Mouse (Mus musculus) neural tube, embryonic 13.5 days (tissue): ENCODE results near the gene Baz2a. TPM values are rescaled to one million over a fixed set of nuclear protein-coding genes. Genes with fewer than 3 reads are reported as not detected.
A peak's percentile ranks its signal among the peaks of the same experiment; 100 is the strongest.

Experiments
- ATAC-seq: fragments of 200-750 bp; cut with Nextera tagmentation; 2 replicates; pipeline ENCODE4 v1.8.0; 2017; ENCODE audit warnings: low read depth, mild to moderate bottlenecking, moderate TSS enrichment, moderate library complexity
- H3K27ac ChIP-seq: fragments of 300-500 bp; sonication (generic); replicated peaks from 2 replicates; pipeline ENCODE4 v1.5.1; 2015; ENCODE audit warnings: moderate library complexity, mild to moderate bottlenecking, inconsistent platforms
- H3K27me3 ChIP-seq: fragments of 300-500 bp; sonication (generic); 2 replicates; pipeline ENCODE4 v1.6.1; 2015; ENCODE audit warnings: mild to moderate bottlenecking, inconsistent platforms
- H3K36me3 ChIP-seq: fragments of 300-500 bp; sonication (generic); 2 replicates; pipeline ENCODE4 v1.6.1; 2015; ENCODE audit warnings: mild to moderate bottlenecking, inconsistent platforms
- H3K4me1 ChIP-seq: fragments of 300-500 bp; sonication (generic); replicated peaks from 2 replicates; pipeline ENCODE4 v1.6.1; 2015; ENCODE audit warnings: inconsistent platforms
- H3K4me2 ChIP-seq: fragments of 300-500 bp; sonication (generic); 2 replicates; pipeline ENCODE4 v1.6.1; 2015; ENCODE audit warnings: inconsistent platforms, mild to moderate bottlenecking, moderate library complexity
- H3K4me3 ChIP-seq: fragments of 300-500 bp; sonication (generic); 2 replicates; pipeline ENCODE4 v1.5.1; 2015; ENCODE audit warnings: mild to moderate bottlenecking, inconsistent platforms
- H3K9ac ChIP-seq: fragments of 300-500 bp; sonication (generic); 2 replicates; pipeline ENCODE4 v1.6.1; 2015; ENCODE audit warnings: moderate library complexity, mild to moderate bottlenecking, inconsistent platforms
- H3K9me3 ChIP-seq: fragments of 300-500 bp; sonication (generic); 2 replicates; pipeline ENCODE4 v1.6.1; 2016; ENCODE audit warnings: inconsistent platforms
- WGBS: fragments of 180-500 bp; shearing (Covaris S2); methylation state at CpG from one replicate; pipeline ENCODE4 v1.1.7; 2015; 5-methylcytosine and 5-hydroxymethylcytosine counted together
- polyA plus RNA-seq: library from polyadenylated mRNA; unstranded; fragments of >200 nt; fragmentation: Nextera tagmentation; extraction: Ambion mirVana; gene quantifications from 2 replicates; pipeline ENCODE4 v1.2.1, GENCODE M21; 2015

The Baz2a gene
- polyA plus RNA-seq, 1 experiment from 2014 or later, result 10.9 TPM

DNA sequence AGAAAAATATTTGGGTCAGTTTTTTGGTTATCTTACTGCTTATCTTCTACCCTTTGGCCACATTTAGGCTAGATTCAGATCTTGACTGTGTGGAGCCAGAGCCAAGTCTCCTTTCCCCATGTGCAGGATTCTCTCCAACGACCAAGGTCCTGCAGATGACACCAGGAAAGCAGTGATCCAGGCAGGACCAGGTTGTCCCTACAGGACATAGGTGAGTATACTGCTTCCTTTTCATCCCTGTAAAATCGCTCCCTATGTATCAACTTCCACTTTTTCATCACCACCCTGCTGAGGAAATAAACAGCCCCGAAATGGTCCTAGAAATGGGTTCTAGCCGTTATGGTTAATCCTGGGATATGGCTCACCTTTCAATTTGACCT, 4.9 kb downstream of the Baz2a start:
- no peak overlapping the region for H3K27ac ChIP-seq
- 0 out of 2 replicates have a peak overlapping the region, but pooled peaks have one; percentile 94 for H3K9ac ChIP-seq
- H3K4me3 ChIP-seq, result peak overlapping the region; percentile 99
- no peaks in the 10 kb centered on the region for H3K27me3 ChIP-seq
- peak; percentile 3; the same call in 1 of the 2 replicates for ATAC-seq
- H3K36me3 ChIP-seq, result no peaks in the 10 kb centered on the region
- H3K4me1 ChIP-seq, result peaks cover 55% of the 10 kb centered on the region
- H3K4me2 ChIP-seq, result peak overlapping the region; percentile 86
- 21% methylated on average over 4 of the region's 4 CpGs for WGBS
- H3K9me3 ChIP-seq, result no peaks in the 10 kb centered on the region

DNA sequence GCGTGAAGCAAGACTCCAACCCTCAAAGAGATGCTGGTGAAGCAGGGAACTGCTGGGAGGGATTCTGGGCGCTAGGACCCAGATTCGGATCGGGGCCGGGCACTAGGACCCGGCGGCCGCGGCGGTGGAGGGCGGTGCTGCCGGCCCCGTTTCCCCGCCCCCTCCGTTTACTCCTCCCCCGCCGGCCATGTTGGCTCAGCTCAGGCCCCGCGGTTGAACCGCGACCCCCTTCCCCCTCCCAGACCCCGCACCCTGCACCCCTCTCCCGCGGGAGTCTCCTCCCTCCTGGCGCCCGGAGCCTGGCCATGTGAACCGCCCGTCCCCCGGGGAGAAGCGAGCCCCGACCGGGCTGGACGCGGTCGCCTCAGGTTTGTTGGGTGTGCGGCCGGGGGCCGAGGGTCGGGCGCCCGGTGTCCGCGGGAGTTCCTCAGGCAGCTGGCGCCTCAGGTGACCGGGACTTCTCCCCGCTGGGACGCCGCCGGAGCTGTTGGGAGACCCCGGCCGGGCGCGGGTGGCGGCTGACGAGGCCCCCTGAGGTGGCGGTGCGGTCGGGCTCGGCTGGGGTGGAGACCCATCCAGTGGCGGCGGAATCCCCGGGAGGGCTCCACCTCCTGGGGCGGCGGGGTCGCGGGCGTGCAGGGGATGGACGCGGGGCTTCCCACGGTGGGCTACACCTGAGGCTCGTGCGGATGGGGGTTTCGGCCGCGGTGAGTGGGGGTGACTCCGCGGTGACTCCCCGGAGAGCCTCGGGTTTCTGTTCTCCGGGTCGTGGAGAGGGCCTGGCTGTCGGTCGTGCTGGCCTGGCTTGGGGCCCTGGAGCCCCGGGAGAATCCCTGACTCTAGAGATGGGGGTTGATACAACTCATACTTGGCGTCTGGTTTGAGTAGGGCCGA, 5.6 kb downstream of the Baz2a start:
- peak overlapping the region; percentile 86 for H3K4me2 ChIP-seq
- H3K36me3 ChIP-seq, result no peaks in the 10 kb centered on the region
- H3K4me1 ChIP-seq, result peaks cover 48% of the 10 kb centered on the region
- peak overlapping the region; percentile 90 for H3K27ac ChIP-seq
- H3K4me3 ChIP-seq, result peak overlapping the region; percentile 99
- H3K9ac ChIP-seq, result peak overlapping the region; percentile 94
- WGBS, result under 1% methylated on average over 83 of the region's 86 CpGs
- H3K27me3 ChIP-seq, result no peaks in the 10 kb centered on the region
- H3K9me3 ChIP-seq, result no peaks in the 10 kb centered on the region
- peak; percentile 78 for ATAC-seq

- Histone ChIP-seq H3K27ac (peak overlapping the region; percentile 90), H3K9me3 (no peaks in the 10 kb centered on the region), H3K4me3 (peak overlapping the region; percentile 99), H3K36me3 (no peaks in the 10 kb centered on the region), H3K4me1 (peaks cover 44% of the 10 kb centered on the region), H3K4me2 (peak overlapping the region; percentile 86), H3K9ac (peak overlapping the region; percentile 94), H3K27me3 (no peaks in the 10 kb centered on the region)
- no peak for ATAC-seq
- WGBS, result under 1% methylated on average over 13 of the region's 13 CpGs
These were observed 6.2 kb downstream of the Baz2a start for GRCm38 (mm10) chr10:128097587-128097971.

DNA sequence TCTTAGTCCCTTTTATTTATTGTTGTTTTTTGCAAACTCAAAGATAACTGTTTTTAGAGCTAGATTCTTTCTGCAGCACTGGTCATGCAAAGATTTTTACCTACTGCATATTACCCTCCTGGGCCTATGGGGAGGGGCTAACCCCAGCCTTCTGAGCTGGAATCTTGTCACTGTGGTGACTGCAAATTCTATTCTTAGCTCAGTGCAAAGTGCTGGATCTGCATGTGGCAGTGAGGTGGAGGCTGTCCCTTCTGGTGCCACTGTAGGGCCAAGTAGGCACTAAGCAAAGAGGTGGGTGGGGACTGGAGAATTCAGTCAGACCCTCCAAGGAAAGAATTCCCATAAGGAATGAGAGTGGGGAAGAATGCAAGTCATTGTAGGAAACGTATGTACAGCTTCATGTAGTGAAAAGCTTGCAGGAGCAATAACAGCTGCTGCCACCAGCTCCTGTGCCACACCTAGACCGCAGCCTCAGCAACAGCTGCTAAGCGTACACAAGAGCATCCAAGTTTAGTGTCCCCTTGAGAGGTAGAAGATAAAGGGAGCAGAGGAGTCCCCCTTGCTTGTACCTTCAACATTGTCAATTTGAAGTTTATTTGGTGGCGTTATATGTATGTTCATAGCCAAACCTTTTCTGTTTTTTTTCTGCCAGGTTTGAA, 18.9 kb downstream of the Baz2a start:
- H3K4me1 ChIP-seq, result no peaks in the 10 kb centered on the region

DNA sequence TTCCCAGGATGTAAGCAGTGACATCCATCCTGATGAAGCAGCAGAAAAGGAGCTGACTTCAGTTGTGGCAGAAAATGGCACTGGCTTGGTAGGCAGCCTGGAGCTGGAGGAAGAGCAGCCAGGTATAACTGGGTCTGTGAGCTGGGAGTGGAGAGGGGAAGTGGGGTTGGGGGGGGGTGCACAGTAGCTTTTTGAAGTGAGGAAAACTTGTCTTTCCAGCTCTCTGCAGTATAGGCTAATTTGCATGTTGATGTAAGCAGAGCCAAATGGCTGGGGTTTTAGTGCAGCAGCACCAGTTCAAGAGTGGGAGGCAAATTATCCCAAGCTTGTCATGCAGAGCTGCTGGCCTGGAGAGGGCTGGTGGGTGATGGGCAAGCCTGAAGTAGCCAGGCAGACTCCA, 19.9 kb downstream of the Baz2a start:
- Histone ChIP-seq H3K9ac (no peak overlapping the region), H3K4me2 (no peak overlapping the region), H3K36me3 (peaks cover 73% of the 10 kb centered on the region), H3K27ac (no peak overlapping the region), H3K4me1 (no peaks in the 10 kb centered on the region), H3K27me3 (no peaks in the 10 kb centered on the region), H3K9me3 (no peaks in the 10 kb centered on the region), H3K4me3 (no peak overlapping the region)
- no peak for ATAC-seq

More for the DNA sequence above, 18.9 kb downstream of the Baz2a start:
- Histone ChIP-seq H3K27ac (no peak overlapping the region), H3K9ac (no peak overlapping the region), H3K36me3 (peaks cover 63% of the 10 kb centered on the region), H3K9me3 (no peaks in the 10 kb centered on the region), H3K4me2 (no peak overlapping the region), H3K4me3 (no peak overlapping the region), H3K27me3 (no peaks in the 10 kb centered on the region)
- ATAC-seq, result no peak
- 82% methylated on average over 4 of the region's 4 CpGs for WGBS

DNA sequence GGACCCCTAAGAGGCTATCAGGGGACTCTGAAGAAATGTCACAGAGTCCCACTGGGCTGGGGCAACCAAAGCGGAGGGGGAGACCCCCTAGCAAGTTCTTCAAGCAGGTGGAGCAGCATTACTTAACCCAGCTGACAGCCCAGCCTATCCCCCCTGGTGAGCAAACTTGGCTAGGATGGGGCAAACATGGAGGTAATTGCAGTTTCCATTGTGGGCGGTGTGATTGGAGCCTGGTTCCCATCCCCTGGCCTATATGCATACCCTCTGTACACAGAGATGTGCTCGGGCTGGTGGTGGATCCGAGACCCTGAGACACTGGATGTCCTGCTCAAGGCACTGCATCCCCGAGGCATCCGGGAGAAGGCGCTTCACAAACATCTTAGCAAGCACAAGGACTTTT, 32.5 kb downstream of the Baz2a start:
- Histone ChIP-seq H3K9me3 (no peaks in the 10 kb centered on the region), H3K27me3 (no peaks in the 10 kb centered on the region), H3K36me3 (peaks cover 94% of the 10 kb centered on the region), H3K4me3 (no peak overlapping the region), H3K27ac (no peak overlapping the region), H3K4me1 (no peaks in the 10 kb centered on the region), H3K9ac (no peak overlapping the region), H3K4me2 (no peak overlapping the region)
- WGBS, result 93% methylated on average over 7 of the region's 7 CpGs
- no peak for ATAC-seq

- H3K36me3 ChIP-seq, result peaks cover 91% of the 10 kb centered on the region
- ATAC-seq, result no peak
- WGBS, result 97% methylated on average over 9 of the region's 9 CpGs
- no peak overlapping the region for H3K9ac ChIP-seq
- H3K27me3 ChIP-seq, result no peaks in the 10 kb centered on the region
- H3K4me2 ChIP-seq, result no peak overlapping the region
- no peak overlapping the region for H3K27ac ChIP-seq
- H3K4me3 ChIP-seq, result no peak overlapping the region
- no peaks in the 10 kb centered on the region for H3K4me1 ChIP-seq
- no peaks in the 10 kb centered on the region for H3K9me3 ChIP-seq
These were observed 33.5 kb downstream of the Baz2a start for GRCm38 (mm10) chr10:128124831-128125230.

- no peak for ATAC-seq
- WGBS, result 95% methylated on average over 14 of the region's 14 CpGs
These were observed 34.6 kb downstream of the Baz2a start for GRCm38 (mm10) chr10:128125951-128126350.

GRCm38 (mm10) chr10:128127497-128127896, 36.1 kb downstream of the Baz2a start:
- Histone ChIP-seq H3K4me1 (no peaks in the 10 kb centered on the region), H3K9ac (no peak overlapping the region), H3K36me3 (peaks cover 86% of the 10 kb centered on the region), H3K27me3 (no peaks in the 10 kb centered on the region), H3K9me3 (no peaks in the 10 kb centered on the region), H3K4me2 (no peak overlapping the region), H3K27ac (no peak overlapping the region), H3K4me3 (no peak overlapping the region)
- ATAC-seq, result no peak
- 59% methylated on average over 5 of the region's 5 CpGs for WGBS

More at GRCm38 (mm10) chr10:128125951-128126350, 34.6 kb downstream of the Baz2a start:
- Histone ChIP-seq H3K4me3 (no peak overlapping the region), H3K4me1 (no peaks in the 10 kb centered on the region), H3K9ac (no peak overlapping the region), H3K27ac (no peak overlapping the region), H3K9me3 (no peaks in the 10 kb centered on the region), H3K4me2 (no peak overlapping the region), H3K27me3 (no peaks in the 10 kb centered on the region), H3K36me3 (peaks cover 90% of the 10 kb centered on the region)

- no peak overlapping the region for H3K4me3 ChIP-seq
- no peak overlapping the region for H3K4me2 ChIP-seq
- no peaks in the 10 kb centered on the region for H3K4me1 ChIP-seq
- no peak for ATAC-seq
- H3K9me3 ChIP-seq, result no peaks in the 10 kb centered on the region
- H3K36me3 ChIP-seq, result peaks cover 79% of the 10 kb centered on the region
- H3K9ac ChIP-seq, result no peak overlapping the region
- H3K27me3 ChIP-seq, result no peaks in the 10 kb centered on the region
- H3K27ac ChIP-seq, result no peak overlapping the region
- 88% methylated on average over 8 of the region's 8 CpGs for WGBS
These were observed 36.8 kb downstream of the Baz2a start for GRCm38 (mm10) chr10:128128143-128128542.

DNA sequence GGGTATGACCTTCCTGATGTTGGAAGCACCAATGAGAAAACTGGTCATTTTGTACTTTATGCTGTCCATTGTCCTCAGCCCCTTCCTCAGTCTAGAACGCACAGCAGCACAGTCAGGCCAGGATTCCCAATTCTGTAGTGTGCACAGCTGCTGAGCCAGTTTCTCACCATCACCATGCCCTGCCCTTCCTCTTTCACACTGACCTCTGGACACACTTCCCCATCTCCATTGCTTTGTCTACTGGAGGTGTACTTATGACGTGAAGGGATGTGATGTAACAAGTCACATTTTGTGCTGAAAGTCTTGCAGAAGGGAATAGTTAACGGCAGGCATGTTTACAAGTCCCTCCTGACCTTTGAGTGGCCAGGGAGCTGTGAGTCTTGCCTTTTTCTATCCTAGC, 39.9 kb downstream of the Baz2a start:
- Histone ChIP-seq H3K4me3 (no peak overlapping the region), H3K9ac (no peak overlapping the region), H3K27ac (no peak overlapping the region), H3K27me3 (no peaks in the 10 kb centered on the region), H3K9me3 (no peaks in the 10 kb centered on the region), H3K36me3 (peaks cover 54% of the 10 kb centered on the region), H3K4me1 (0 out of 2 replicates have a peak, but pooled peaks cover 3% of the 10 kb centered on the region), H3K4me2 (no peak overlapping the region)
- WGBS, result 86% methylated on average over 3 of the region's 3 CpGs
- no peak for ATAC-seq

- no peak for ATAC-seq
- no peak overlapping the region for H3K4me2 ChIP-seq
- peaks cover 49% of the 10 kb centered on the region for H3K36me3 ChIP-seq
These were observed 40.4 kb downstream of the Baz2a start for GRCm38 (mm10) chr10:128131812-128132211.

More at GRCm38 (mm10) chr10:128131812-128132211, 40.4 kb downstream of the Baz2a start:
- H3K27me3 ChIP-seq, result no peaks in the 10 kb centered on the region
- no peak overlapping the region for H3K27ac ChIP-seq
- 0 out of 2 replicates have a peak, but pooled peaks cover 3% of the 10 kb centered on the region for H3K4me1 ChIP-seq
- no peaks in the 10 kb centered on the region for H3K9me3 ChIP-seq
- H3K9ac ChIP-seq, result no peak overlapping the region
- H3K4me3 ChIP-seq, result no peak overlapping the region
